Mouse (Mus musculus): Measurements from ENCODE around the gene Cox7a2l. TPM values are rescaled to one million over a fixed set of nuclear protein-coding genes. Genes with fewer than 3 reads are reported as not detected.

Gene Cox7a2l
- polyA plus RNA-seq, 1 experiment, result 80.0 TPM

- H3K36me3 ChIP-seq (ENCODE audit: control insufficient read depth, insufficient read depth, low read length), result no peaks in the 10 kb centered on the region
- no peak for TF ChIP-seq CTCF (IDR thresholded peaks at IDR 0.05; ENCODE audit: control insufficient read depth, insufficient read depth, insufficient replicate concordance, low read depth, low read length)
- no peak for TF ChIP-seq POLR2A (IDR thresholded peaks at IDR 0.05; ENCODE audit: control insufficient read depth, low read depth, low read length)
- no peak overlapping the region for H3K27ac ChIP-seq (ENCODE audit: control insufficient read depth, insufficient read depth, low read depth, low read length)
- H3K4me3 ChIP-seq (ENCODE audit: control insufficient read depth, low read depth, low read length), result no peak overlapping the region
- no peaks in the 10 kb centered on the region for H3K27me3 ChIP-seq (ENCODE audit: control insufficient read depth, insufficient read depth, low read length)
- no peaks in the 10 kb centered on the region for H3K4me1 ChIP-seq (ENCODE audit: control insufficient read depth, insufficient read depth, low read length)
Measured at GRCm38 (mm10) chr17:83554997-83555396, 37.9 kb upstream of the Cox7a2l start.

- Histone ChIP-seq H3K27me3 (ENCODE audit: control insufficient read depth, insufficient read depth, low read length) (no peaks in the 10 kb centered on the region), H3K27ac (ENCODE audit: control insufficient read depth, insufficient read depth, low read depth, low read length) (no peak overlapping the region), H3K36me3 (ENCODE audit: control insufficient read depth, insufficient read depth, low read length) (no peaks in the 10 kb centered on the region), H3K4me1 (ENCODE audit: control insufficient read depth, insufficient read depth, low read length) (no peaks in the 10 kb centered on the region), H3K4me3 (ENCODE audit: control insufficient read depth, low read depth, low read length) (no peak overlapping the region)
- no peak for TF ChIP-seq CTCF (IDR thresholded peaks at IDR 0.05; ENCODE audit: control insufficient read depth, insufficient read depth, insufficient replicate concordance, low read depth, low read length)
- no peak for TF ChIP-seq POLR2A (IDR thresholded peaks at IDR 0.05; ENCODE audit: control insufficient read depth, low read depth, low read length)
Measured at GRCm38 (mm10) chr17:83548501-83549233, 31.5 kb upstream of the Cox7a2l start.

- Histone ChIP-seq H3K4me3 (ENCODE audit: control insufficient read depth, low read depth, low read length) (no peak overlapping the region), H3K27ac (ENCODE audit: control insufficient read depth, insufficient read depth, low read depth, low read length) (no peak overlapping the region), H3K4me1 (ENCODE audit: control insufficient read depth, insufficient read depth, low read length) (no peaks in the 10 kb centered on the region), H3K27me3 (ENCODE audit: control insufficient read depth, insufficient read depth, low read length) (no peaks in the 10 kb centered on the region), H3K36me3 (ENCODE audit: control insufficient read depth, insufficient read depth, low read length) (no peaks in the 10 kb centered on the region)
- TF ChIP-seq CTCF (IDR thresholded peaks at IDR 0.05; ENCODE audit: control insufficient read depth, insufficient read depth, insufficient replicate concordance, low read depth, low read length) (no peak), POLR2A (IDR thresholded peaks at IDR 0.05; ENCODE audit: control insufficient read depth, low read depth, low read length) (no peak)
Measured at GRCm38 (mm10) chr17:83547145-83547544, 30.0 kb upstream of the Cox7a2l start.

GRCm38 (mm10) chr17:83545756-83546742 is 28.9 kb upstream of the Cox7a2l start:
- Histone ChIP-seq H3K27ac (ENCODE audit: control insufficient read depth, insufficient read depth, low read depth, low read length) (no peak overlapping the region), H3K27me3 (ENCODE audit: control insufficient read depth, insufficient read depth, low read length) (no peaks in the 10 kb centered on the region), H3K36me3 (ENCODE audit: control insufficient read depth, insufficient read depth, low read length) (no peaks in the 10 kb centered on the region), H3K4me3 (ENCODE audit: control insufficient read depth, low read depth, low read length) (peak overlapping the region; percentile 29), H3K4me1 (ENCODE audit: control insufficient read depth, insufficient read depth, low read length) (no peaks in the 10 kb centered on the region)
- TF ChIP-seq POLR2A (IDR thresholded peaks at IDR 0.05; ENCODE audit: control insufficient read depth, low read depth, low read length) (no peak), CTCF (IDR thresholded peaks at IDR 0.05; ENCODE audit: control insufficient read depth, insufficient read depth, insufficient replicate concordance, low read depth, low read length) (no peak)

GRCm38 (mm10) chr17:83545259-83545658 is 28.1 kb upstream of the Cox7a2l start:
- Histone ChIP-seq H3K27ac (ENCODE audit: control insufficient read depth, insufficient read depth, low read depth, low read length) (no peak overlapping the region), H3K36me3 (ENCODE audit: control insufficient read depth, insufficient read depth, low read length) (no peaks in the 10 kb centered on the region), H3K27me3 (ENCODE audit: control insufficient read depth, insufficient read depth, low read length) (no peaks in the 10 kb centered on the region), H3K4me1 (ENCODE audit: control insufficient read depth, insufficient read depth, low read length) (no peaks in the 10 kb centered on the region), H3K4me3 (ENCODE audit: control insufficient read depth, low read depth, low read length) (no peak overlapping the region)
- TF ChIP-seq POLR2A (IDR thresholded peaks at IDR 0.05; ENCODE audit: control insufficient read depth, low read depth, low read length), result no peak
- no peak for TF ChIP-seq CTCF (IDR thresholded peaks at IDR 0.05; ENCODE audit: control insufficient read depth, insufficient read depth, insufficient replicate concordance, low read depth, low read length)

GRCm38 (mm10) chr17:83542424-83542823 is 25.3 kb upstream of the Cox7a2l start:
- no peak overlapping the region for H3K4me3 ChIP-seq (ENCODE audit: control insufficient read depth, low read depth, low read length)
- no peak overlapping the region for H3K27ac ChIP-seq (ENCODE audit: control insufficient read depth, insufficient read depth, low read depth, low read length)
- no peaks in the 10 kb centered on the region for H3K36me3 ChIP-seq (ENCODE audit: control insufficient read depth, insufficient read depth, low read length)
- no peaks in the 10 kb centered on the region for H3K27me3 ChIP-seq (ENCODE audit: control insufficient read depth, insufficient read depth, low read length)
- no peaks in the 10 kb centered on the region for H3K4me1 ChIP-seq (ENCODE audit: control insufficient read depth, insufficient read depth, low read length)
- TF ChIP-seq POLR2A (IDR thresholded peaks at IDR 0.05; ENCODE audit: control insufficient read depth, low read depth, low read length), result no peak
- no peak for TF ChIP-seq CTCF (IDR thresholded peaks at IDR 0.05; ENCODE audit: control insufficient read depth, insufficient read depth, insufficient replicate concordance, low read depth, low read length)

Data from testis, adult 2 months (tissue).